Mouse (Mus musculus): Measurements from ENCODE around the gene Arl3.

Gene Arl3

GRCm38 (mm10) chr19:46516667-46517528 is 56.1 kb downstream of the Arl3 start:
- DNase-seq, result no peak

GRCm38 (mm10) chr19:46515287-46515821 is 57.6 kb downstream of the Arl3 start:
- no peak for DNase-seq

GRCm38 (mm10) chr19:46514387-46514786 is 58.6 kb downstream of the Arl3 start:
- DNase-seq, result no peak

GRCm38 (mm10) chr19:46511263-46511662 is 61.7 kb downstream of the Arl3 start:
- no peak for DNase-seq

- DNase-seq, result no peak
Measured at GRCm38 (mm10) chr19:46510824-46511223, 62.2 kb downstream of the Arl3 start.

- no peak for DNase-seq
Measured at GRCm38 (mm10) chr19:46510401-46510800, 62.6 kb downstream of the Arl3 start.

GRCm38 (mm10) chr19:46509736-46510135 is 63.3 kb downstream of the Arl3 start:
- no peak for DNase-seq

GRCm38 (mm10) chr19:46509202-46509601 is 63.8 kb downstream of the Arl3 start:
- DNase-seq, result no peak

GRCm38 (mm10) chr19:46508738-46509137 is 64.3 kb downstream of the Arl3 start:
- no peak for DNase-seq

- no peak for DNase-seq
Measured at GRCm38 (mm10) chr19:46507806-46508205, 65.2 kb downstream of the Arl3 start.

- DNase-seq, result no peak
Measured at GRCm38 (mm10) chr19:46507181-46507581, 65.8 kb downstream of the Arl3 start.

GRCm38 (mm10) chr19:46506372-46506717 is 66.7 kb downstream of the Arl3 start:
- no peak for DNase-seq

- no peak for DNase-seq
Measured at GRCm38 (mm10) chr19:46505646-46506371, 67.2 kb downstream of the Arl3 start.

GRCm38 (mm10) chr19:46504822-46505417 is 68.1 kb downstream of the Arl3 start:
- no peak for DNase-seq

GRCm38 (mm10) chr19:46504085-46504552 is 68.9 kb downstream of the Arl3 start:
- no peak for DNase-seq

- no peak for DNase-seq
Measured at GRCm38 (mm10) chr19:46503351-46504084, 69.5 kb downstream of the Arl3 start.

- peak; percentile 85 for DNase-seq
Measured at GRCm38 (mm10) chr19:46502471-46503166, 70.4 kb downstream of the Arl3 start.

- DNase-seq, result peak; percentile 78
Measured at GRCm38 (mm10) chr19:46502069-46502455, 70.9 kb downstream of the Arl3 start.

GRCm38 (mm10) chr19:46501401-46502068 is 71.5 kb downstream of the Arl3 start, which contains the start of gene Trim8:
Trim8 (plus strand) TSS chr19:46501702.
- peak; percentile 74 for DNase-seq

GRCm38 (mm10) chr19:46500581-46501341 is 72.2 kb downstream of the Arl3 start:
- DNase-seq, result peak; percentile 63

Measured in right cerebral cortex, postnatal 14 days (tissue).